In the genomic region with DNA sequence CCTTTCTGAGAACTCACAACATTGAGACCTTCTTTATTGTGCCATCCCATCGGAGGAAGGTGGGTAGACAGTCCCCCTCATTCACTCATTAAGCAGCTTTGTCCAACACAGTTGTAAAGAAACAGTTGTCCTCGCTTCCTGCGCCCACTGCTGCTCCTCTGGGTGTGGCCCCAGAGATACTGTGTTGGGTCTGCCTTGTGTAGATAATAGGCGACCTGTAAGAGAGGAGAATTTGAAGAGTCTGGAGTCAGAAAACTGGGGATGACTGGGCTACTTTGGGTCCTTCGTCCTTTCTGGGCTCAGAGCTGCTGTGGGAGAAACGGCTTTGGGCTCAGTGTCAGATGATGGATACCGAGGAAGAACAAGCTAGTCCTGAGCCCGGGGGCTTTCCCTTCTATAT, we compare ENCODE assay signal across 31 mouse cellular contexts. TPM values are rescaled to one million over a fixed set of nuclear protein-coding genes. Genes with fewer than 3 reads are reported as not detected.
A peak's percentile ranks its signal among the peaks of the same experiment; 100 is the strongest.
DNase-seq lines count a peak whose midpoint lies in the region; ATAC-seq and TF ChIP-seq lines count a peak whose summit lies in the region.
"Had no signal": no experiment of that assay in that cellular context is flagged by ENCODE, and none has a peak within 500 bp of the region (broad histone marks: within the 10 kb centered on the region; RNA-seq: fewer than 3 reads in every experiment).

No protein-coding gene starts in this region.

- TF ChIP-seq CTCF in heart, adult 2 months (IDR thresholded peaks at IDR 0.05) = no peak
- TF ChIP-seq CTCF in liver, postnatal 0 days (IDR thresholded peaks at IDR 0.05; ENCODE audit: low read depth) = no peak
- no peak for TF ChIP-seq CTCF in liver, embryonic 14.5 days (IDR thresholded peaks at IDR 0.05; ENCODE audit: low read depth)

- H3K36me3 ChIP-seq in heart, embryonic 10.5 days = peaks cover 2% of the 10 kb centered on the region; the same call in 1 of the 2 replicates
- H3K36me3 ChIP-seq in heart, adult 2 months (ENCODE audit: control insufficient read depth, insufficient read depth, low read length) = no peaks in the 10 kb centered on the region
- H3K36me3 ChIP-seq in heart, embryonic 13.5 days = no peaks in the 10 kb centered on the region
- H3K36me3 ChIP-seq in liver, embryonic 12.5 days = no peaks in the 10 kb centered on the region
- H3K36me3 ChIP-seq in liver, postnatal 0 days (replicated peaks; ENCODE audit: insufficient read depth, low read length) = no peaks in the 10 kb centered on the region
- H3K36me3 ChIP-seq in liver, embryonic 14.5 days (replicated peaks; ENCODE audit: control insufficient read depth, insufficient read depth, low read depth) = no peaks in the 10 kb centered on the region
- H3K36me3 ChIP-seq: forebrain, embryonic 10.5 days; G1E had no signal

- no peaks in the 10 kb centered on the region for H3K27me3 ChIP-seq in heart, embryonic 10.5 days (ENCODE audit: insufficient read depth, poor library complexity, severe bottlenecking)
- H3K27me3 ChIP-seq in heart, adult 2 months (ENCODE audit: control insufficient read depth, insufficient read depth, low read length) = no peaks in the 10 kb centered on the region
- no peaks in the 10 kb centered on the region for H3K27me3 ChIP-seq in heart, embryonic 13.5 days (replicated peaks)
- H3K27me3 ChIP-seq in liver, embryonic 12.5 days (replicated peaks) = no peaks in the 10 kb centered on the region
- H3K27me3 ChIP-seq in liver, postnatal 0 days (ENCODE audit: insufficient read depth, low read length) = no peaks in the 10 kb centered on the region
- H3K27me3 ChIP-seq in liver, embryonic 14.5 days (ENCODE audit: control insufficient read depth, insufficient read depth, low read length) = no peaks in the 10 kb centered on the region
- H3K27me3 ChIP-seq: hindbrain, embryonic 15.5 days; Patski had no signal

- intact Hi-C loops in heart, adult 2 months (cut with DNase I) = no loop called here

- no peak for DNase-seq in heart, embryonic 10.5 days (ENCODE audit: low spot score)
- no peak for DNase-seq in heart, adult 2 months
- DNase-seq in heart, adult 9 months (ENCODE audit: low spot score in 2 of 2) = no peak
- no peak for DNase-seq in liver, postnatal 0 days
- no peak for DNase-seq in liver, embryonic 14.5 days (ENCODE audit: low read depth in 3 of 3, low spot score in 3 of 3)
- DNase-seq: adrenal gland, postnatal 10 days; adrenal gland, postnatal 36 days; B cell, adult 2 months; cerebellum, adult 18-20 months; cerebellum, adult 9-10 months; cerebellum, postnatal 14 days; gastrocnemius, postnatal 25 days; heart, postnatal 36 days; kidney, adult 11 months had no signal

- H3K9ac ChIP-seq in heart, adult 2 months (ENCODE audit: low read depth, low read length) = no peak overlapping the region
- no peak overlapping the region for H3K9ac ChIP-seq in heart, embryonic 13.5 days
- H3K9ac ChIP-seq in liver, embryonic 12.5 days = no peak overlapping the region
- H3K9ac ChIP-seq in liver, postnatal 0 days (replicated peaks) = no peak overlapping the region
- H3K9ac ChIP-seq in liver, embryonic 14.5 days (replicated peaks) = no peak overlapping the region
- H3K9ac ChIP-seq: hindbrain, embryonic 15.5 days had no signal

- no peak for TF ChIP-seq POLR2A in heart, adult 2 months (IDR thresholded peaks at IDR 0.05; ENCODE audit: insufficient read depth, low read depth, low read length)

- ATAC-seq in heart, embryonic 13.5 days (ENCODE audit: extremely low read depth, insufficient number of reproducible peaks, low FRiP score, low TSS enrichment) = no peak
- peak; percentile 77 for ATAC-seq in liver, embryonic 12.5 days
- ATAC-seq in liver, postnatal 0 days = no peak
- ATAC-seq in liver, embryonic 14.5 days (ENCODE audit: insufficient read depth) = peak; percentile 56; the same call in 1 of the 2 replicates
- ATAC-seq: forebrain, embryonic 14.5 days; Patski had no signal

- peak overlapping the region; percentile 59; the same call in 1 of the 2 replicates for H3K27ac ChIP-seq in heart, embryonic 10.5 days
- no peak overlapping the region for H3K27ac ChIP-seq in heart, adult 2 months
- H3K27ac ChIP-seq in heart, embryonic 13.5 days (replicated peaks) = no peak overlapping the region
- H3K27ac ChIP-seq in liver, embryonic 12.5 days = peak overlapping the region; percentile 49; the same call in 1 of the 2 replicates
- H3K27ac ChIP-seq in liver, postnatal 0 days (ENCODE audit: low read depth) = no peak overlapping the region
- no peak overlapping the region for H3K27ac ChIP-seq in liver, embryonic 14.5 days
- H3K27ac ChIP-seq: forebrain, embryonic 10.5 days; hindbrain, embryonic 15.5 days had no signal

- H3K4me3 ChIP-seq in heart, embryonic 10.5 days = no peak overlapping the region
- H3K4me3 ChIP-seq in heart, adult 2 months = no peak overlapping the region
- H3K4me3 ChIP-seq in heart, embryonic 13.5 days = no peak overlapping the region
- no peak overlapping the region for H3K4me3 ChIP-seq in liver, embryonic 12.5 days
- no peak overlapping the region for H3K4me3 ChIP-seq in liver, postnatal 0 days (ENCODE audit: low read depth, low read length)
- H3K4me3 ChIP-seq in liver, embryonic 14.5 days (ENCODE audit: insufficient read depth in 1 of 2, low read depth in 2 of 2, low read length in 2 of 2) = no peak overlapping the region
- H3K4me3 ChIP-seq: forebrain, embryonic 10.5 days; hindbrain, embryonic 15.5 days had no signal

- peaks cover 21% of the 10 kb centered on the region for H3K4me1 ChIP-seq in heart, embryonic 10.5 days
- H3K4me1 ChIP-seq in heart, adult 2 months (ENCODE audit: control insufficient read depth, insufficient read depth, low read length) = no peaks in the 10 kb centered on the region
- H3K4me1 ChIP-seq in heart, embryonic 13.5 days = peaks cover 24% of the 10 kb centered on the region
- H3K4me1 ChIP-seq in liver, embryonic 12.5 days = peaks cover 7% of the 10 kb centered on the region
- peaks cover 4% of the 10 kb centered on the region; the same call in 1 of the 2 replicates for H3K4me1 ChIP-seq in liver, postnatal 0 days (ENCODE audit: insufficient read depth)
- peaks cover 0 to 6% of the 10 kb centered on the region in 2 experiments; a peak in 2 of 4 replicates for H3K4me1 ChIP-seq in liver, embryonic 14.5 days (replicated peaks; ENCODE audit: control insufficient read depth in 2 of 2, insufficient read depth in 2 of 2, low read length in 1 of 2)
- H3K4me1 ChIP-seq: forebrain, embryonic 10.5 days; hindbrain, embryonic 15.5 days had no signal

- H3K9me3 ChIP-seq in heart, embryonic 10.5 days = no peaks in the 10 kb centered on the region
- H3K9me3 ChIP-seq in heart, embryonic 13.5 days = no peaks in the 10 kb centered on the region
- no peaks in the 10 kb centered on the region for H3K9me3 ChIP-seq in liver, embryonic 12.5 days (replicated peaks)
- H3K9me3 ChIP-seq in liver, postnatal 0 days (ENCODE audit: low read length) = no peaks in the 10 kb centered on the region
- no peaks in the 10 kb centered on the region for H3K9me3 ChIP-seq in liver, embryonic 14.5 days (ENCODE audit: control insufficient read depth, low read length)
- H3K9me3 ChIP-seq: forebrain, embryonic 10.5 days; hindbrain, embryonic 15.5 days had no signal

- H3K4me2 ChIP-seq in heart, embryonic 13.5 days = peak overlapping the region; percentile 22
- 0 out of 2 replicates have a peak overlapping the region, but pooled peaks have one; percentile 3 for H3K4me2 ChIP-seq in liver, embryonic 12.5 days
- H3K4me2 ChIP-seq in liver, postnatal 0 days (ENCODE audit: low read depth, low read length) = no peak overlapping the region
- H3K4me2 ChIP-seq in liver, embryonic 14.5 days (ENCODE audit: low read depth) = no peak overlapping the region
- H3K4me2 ChIP-seq: hindbrain, embryonic 15.5 days had no signal

- 75% methylated on average over 8 of the region's 8 CpGs for WGBS in heart, embryonic 10.5 days
- WGBS in heart, adult 2 months = 84% methylated on average over 8 of the region's 8 CpGs
- 77% methylated on average over 8 of the region's 8 CpGs for WGBS in heart, embryonic 13.5 days
- 58% methylated on average over 8 of the region's 8 CpGs for WGBS in liver, embryonic 12.5 days (ENCODE audit: insufficient replicate concordance)
- 72% methylated on average over 8 of the region's 8 CpGs for WGBS in liver, postnatal 0 days (ENCODE audit: insufficient replicate concordance)
- 44% methylated on average over 8 of the region's 8 CpGs for WGBS in liver, embryonic 14.5 days (ENCODE audit: insufficient replicate concordance)

- no peaks in the 10 kb centered on the region for H3K79me2 ChIP-seq in heart, adult 2 months (replicated peaks; ENCODE audit: control insufficient read depth, insufficient read depth, low read length)

- no peak for TF ChIP-seq EP300 in heart, adult 2 months (IDR thresholded peaks at IDR 0.05; ENCODE audit: insufficient read depth, low read depth, low read length)
- TF ChIP-seq EP300 in liver, postnatal 0 days (IDR thresholded peaks at IDR 0.05; ENCODE audit: low read depth) = no peak
- no peak for TF ChIP-seq EP300 in liver, embryonic 14.5 days (IDR thresholded peaks at IDR 0.05; ENCODE audit: low read depth)

RNA-seq across cellular contexts. Expression of a gene that starts 50.0 kb away (rescaled TPM):
- 0.21 TPM in 1 of 2 replicates, not detected in the other for polyA plus RNA-seq in heart, embryonic 10.5 days (2016; fragmentation: Nextera tagmentation; extraction: Ambion mirVana)
- not detected for total RNA-seq in heart, adult 2 months (2021)
- polyA plus RNA-seq in heart, adult 2 months (2012; rRNA removed) = not detected in 2 replicates
- polyA plus RNA-seq in heart, embryonic 13.5 days (2015; fragmentation: Nextera tagmentation; extraction: Ambion mirVana) = not detected in 2 replicates
- polyA plus RNA-seq in liver, embryonic 12.5 days (2016; fragmentation: Nextera tagmentation; extraction: Ambion mirVana) = not detected in 2 replicates
- polyA plus RNA-seq in liver, postnatal 0 days (2015; fragmentation: Nextera tagmentation; extraction: Ambion mirVana) = 0.11 TPM in 2 replicates
- not detected in 2 replicates for polyA plus RNA-seq in liver, embryonic 14.5 days (2012; rRNA removed)
- polyA plus RNA-seq in liver, embryonic 14.5 days (2014; fragmentation: Nextera tagmentation; extraction: Ambion mirVana) = not detected in 2 replicates
- total RNA-seq: adrenal gland, adult 18-20 months; adrenal gland, postnatal 10 days; adrenal gland, postnatal 36 days; CH12.LX; gastrocnemius, adult 8-10 months; gastrocnemius, postnatal 25 days; granulocyte monocyte progenitor cell, adult 5-6 weeks; heart, adult 8-10 months; heart, postnatal 36 days had no signal
- polyA plus RNA-seq: embryonic facial prominence, embryonic 11.5 days; embryonic facial prominence, embryonic 14.5 days; forebrain, embryonic 10.5 days; forebrain, embryonic 14.5 days; G1E; heart, embryonic 16.5 days; hindbrain, embryonic 11.5 days; intestine, embryonic 14.5 days; Patski had no signal

RNA-seq across cellular contexts. Expression of a gene that starts 59.2 kb away (rescaled TPM):
- 0.15 and 4.3 TPM in 2 replicates for polyA plus RNA-seq in heart, embryonic 10.5 days (2016; fragmentation: Nextera tagmentation; extraction: Ambion mirVana)
- total RNA-seq in heart, adult 2 months (2021) = not detected
- not detected in 2 replicates for polyA plus RNA-seq in heart, adult 2 months (2012; rRNA removed)
- polyA plus RNA-seq in heart, embryonic 13.5 days (2015; fragmentation: Nextera tagmentation; extraction: Ambion mirVana) = 0.37 and 2.5 TPM in 2 replicates
- polyA plus RNA-seq in liver, embryonic 12.5 days (2016; fragmentation: Nextera tagmentation; extraction: Ambion mirVana) = 39.5 and 41.4 TPM in 2 replicates
- polyA plus RNA-seq in liver, postnatal 0 days (2015; fragmentation: Nextera tagmentation; extraction: Ambion mirVana) = 1,301 and 1,767 TPM in 2 replicates
- 48.0 and 51.7 TPM in 2 replicates for polyA plus RNA-seq in liver, embryonic 14.5 days (2012; rRNA removed)
- polyA plus RNA-seq in liver, embryonic 14.5 days (2014; fragmentation: Nextera tagmentation; extraction: Ambion mirVana) = 56.3 and 62.0 TPM in 2 replicates
- total RNA-seq: adrenal gland, adult 18-20 months; CH12.LX; gastrocnemius, adult 8-10 months; gastrocnemius, postnatal 25 days; granulocyte monocyte progenitor cell, adult 5-6 weeks; heart, adult 8-10 months; heart, postnatal 36 days had no signal
- polyA plus RNA-seq: G1E had no signal

Comparison
In these comparisons a context has a peak if more than half of its experiments do, and no peak if none do; other contexts are left out.
1. H3K27ac ChIP-seq: peak in heart, embryonic 10.5 days (single experiment) and liver, embryonic 12.5 days (single experiment); none in heart, adult 2 months (single experiment), heart, embryonic 13.5 days (single experiment), liver, postnatal 0 days (single experiment) and liver, embryonic 14.5 days (single experiment).
2. ATAC-seq: peak in liver, embryonic 12.5 days (single experiment) and liver, embryonic 14.5 days (single experiment); none in heart, embryonic 13.5 days (single experiment) and liver, postnatal 0 days (single experiment).
3. H3K4me2 ChIP-seq: peak in heart, embryonic 13.5 days (single experiment) and liver, embryonic 12.5 days (single experiment); none in liver, postnatal 0 days (single experiment) and liver, embryonic 14.5 days (single experiment).
4. RNA of a gene that starts 59.2 kb away (polyA plus RNA-seq): 1,301 to 1,767 TPM in liver, postnatal 0 days; 48.0 to 62.0 TPM in liver, embryonic 14.5 days, 39.5 to 41.4 TPM in liver, embryonic 12.5 days, 0.15 to 4.3 TPM in heart, embryonic 10.5 days, 0.37 to 2.5 TPM in heart, embryonic 13.5 days and not detected in heart, adult 2 months; every median in the first group is over 10 times any median in the second.